Mouse (Mus musculus) neural tube, embryonic 11.5 days (tissue): ENCODE results near the gene Gmnn. TPM values are rescaled to one million over a fixed set of nuclear protein-coding genes. Genes with fewer than 3 reads are reported as not detected.

ENCODE experiments used
- ATAC-seq: fragments of 200-750 bp; cut with Nextera tagmentation; 2 replicates; pipeline ENCODE4 v1.8.0; 2017; ENCODE audit warnings: moderate number of reproducible peaks, mild to moderate bottlenecking, moderate TSS enrichment, moderate library complexity; ENCODE audit not compliant: insufficient read depth, low FRiP score, low TSS enrichment
- DNase-seq: peaks from one replicate; pipeline ENCODE4 v3.0.0-alpha.2; 2015; ENCODE audit warnings: low spot score
- H3K27ac ChIP-seq: fragments of 300-500 bp; sonication (generic); 2 replicates; pipeline ENCODE4 v1.5.1; 2014; ENCODE audit warnings: low read depth, mild to moderate bottlenecking, low read length
- H3K27me3 ChIP-seq: fragments of 300-500 bp; sonication (generic); 2 replicates; pipeline ENCODE4 v1.6.1; 2014; ENCODE audit warnings: mild to moderate bottlenecking, low read length, mixed read lengths; ENCODE audit not compliant: control insufficient read depth, insufficient read depth
- H3K36me3 ChIP-seq: fragments of 300-500 bp; sonication (generic); 2 replicates; pipeline ENCODE4 v1.6.1; 2014; ENCODE audit warnings: mild to moderate bottlenecking, low read length, moderate library complexity, mixed read lengths; ENCODE audit not compliant: control insufficient read depth, insufficient read depth
- H3K4me1 ChIP-seq: fragments of 300-500 bp; sonication (generic); 2 replicates; pipeline ENCODE4 v1.6.1; 2014; ENCODE audit warnings: low read length, mixed read lengths; ENCODE audit not compliant: control insufficient read depth, insufficient read depth
- H3K4me2 ChIP-seq: fragments of 300-500 bp; sonication (generic); 2 replicates; pipeline ENCODE4 v1.6.1; 2014; ENCODE audit warnings: low read depth, mild to moderate bottlenecking, moderate library complexity
- H3K4me3 ChIP-seq: fragments of 300-500 bp; sonication (generic); 2 replicates; pipeline ENCODE4 v1.5.1; 2014; ENCODE audit warnings: low read depth, low read length
- H3K9ac ChIP-seq: fragments of 300-500 bp; sonication (generic); 2 replicates; pipeline ENCODE4 v1.6.1; 2014; ENCODE audit warnings: mild to moderate bottlenecking, low read length
- H3K9me3 ChIP-seq: fragments of 300-500 bp; sonication (generic); 2 replicates; pipeline ENCODE4 v1.6.1; 2016; ENCODE audit warnings: low read length; ENCODE audit not compliant: control insufficient read depth
- WGBS: fragments of 180-500 bp; shearing (Covaris S2); extraction: QIAGEN DNeasy Blood & Tissue Kit; methylation state at CpG from one replicate; pipeline ENCODE4 v1.1.7; 2014; 5-methylcytosine and 5-hydroxymethylcytosine counted together
- polyA plus RNA-seq: library from polyadenylated mRNA; unstranded; fragments of >200 nt; fragmentation: Nextera tagmentation; extraction: Ambion mirVana; gene quantifications from 2 replicates; pipeline ENCODE4 v1.2.1, GENCODE M21; 2014

The Gmnn gene
- polyA plus RNA-seq, result 110 and 124 TPM in 2 replicates

GRCm38 (mm10) chr13:24761403-24762227, at the start of gene Gmnn:
TSS of gene Gmnn (minus strand) at chr13:24761923.
- ATAC-seq (peak; percentile 98), DNase-seq (peak; percentile 92)

GRCm38 (mm10) chr13:24806079-24806478, 44.4 kb upstream of the Gmnn start:
- Histone ChIP-seq H3K4me3 (no peak overlapping the region), H3K9ac (no peak overlapping the region), H3K9me3 (no peaks in the 10 kb centered on the region), H3K4me1 (peaks cover 5% of the 10 kb centered on the region; the same call in 1 of the 2 replicates), H3K36me3 (peaks cover 4% of the 10 kb centered on the region; the same call in 1 of the 2 replicates), H3K27me3 (no peaks in the 10 kb centered on the region), H3K27ac (no peak overlapping the region), H3K4me2 (no peak overlapping the region)
- ATAC-seq, result no peak
- DNase-seq, result no peak

More at GRCm38 (mm10) chr13:24761403-24762227, at the start of gene Gmnn:
- H3K36me3 ChIP-seq, result peaks cover 5% of the 10 kb centered on the region
- peak within 1 kb of the TSS; percentile 89 for H3K27ac ChIP-seq
- H3K27me3 ChIP-seq, result no peaks in the 10 kb centered on the region
- peak within 1 kb of the TSS; percentile 91 for H3K9ac ChIP-seq
- H3K9me3 ChIP-seq, result no peaks in the 10 kb centered on the region
- under 1% methylated on average over 79 of the region's 79 CpGs for WGBS
- H3K4me3 ChIP-seq, result peak within 1 kb of the TSS; percentile 95
- peaks cover 3% of the 10 kb centered on the region; the same call in 1 of the 2 replicates for H3K4me1 ChIP-seq
- H3K4me2 ChIP-seq, result peak within 1 kb of the TSS; percentile 63

GRCm38 (mm10) chr13:24803196-24803595, 41.5 kb upstream of the Gmnn start:
- ATAC-seq (no peak), DNase-seq (no peak)
- H3K4me3 ChIP-seq, result peak overlapping the region; percentile 97
- no peaks in the 10 kb centered on the region for H3K27me3 ChIP-seq
- no peaks in the 10 kb centered on the region for H3K36me3 ChIP-seq
- H3K9ac ChIP-seq, result no peak overlapping the region
- 46% methylated on average over 2 of the region's 2 CpGs for WGBS
- no peak overlapping the region for H3K27ac ChIP-seq
- H3K9me3 ChIP-seq, result no peaks in the 10 kb centered on the region
- H3K4me1 ChIP-seq, result peaks cover 5% of the 10 kb centered on the region; the same call in 1 of the 2 replicates
- peak overlapping the region; percentile 71 for H3K4me2 ChIP-seq

GRCm38 (mm10) chr13:24802131-24802691, 40.5 kb upstream of the Gmnn start:
- H3K4me3 ChIP-seq, result peak overlapping the region; percentile 97
- peak overlapping the region; percentile 98 for H3K27ac ChIP-seq
- peak overlapping the region; percentile 95 for H3K9ac ChIP-seq
- DNase-seq, result peak; percentile 53
- WGBS, result under 1% methylated on average over 26 of the region's 26 CpGs
- no peak for ATAC-seq
- H3K36me3 ChIP-seq, result no peaks in the 10 kb centered on the region
- peak overlapping the region; percentile 71 for H3K4me2 ChIP-seq
- no peaks in the 10 kb centered on the region for H3K9me3 ChIP-seq
- no peaks in the 10 kb centered on the region for H3K27me3 ChIP-seq
- H3K4me1 ChIP-seq, result peaks cover 5% of the 10 kb centered on the region; the same call in 1 of the 2 replicates

GRCm38 (mm10) chr13:24801308-24801921, 39.7 kb upstream of the Gmnn start, which contains the start of gene BC005537:
TSS of gene BC005537 (plus strand) at chr13:24801657.
- Histone ChIP-seq H3K27ac (peak within 1 kb of the TSS; percentile 98), H3K4me1 (peaks cover 5% of the 10 kb centered on the region; the same call in 1 of the 2 replicates), H3K9ac (peak within 1 kb of the TSS; percentile 95), H3K27me3 (no peaks in the 10 kb centered on the region), H3K9me3 (no peaks in the 10 kb centered on the region), H3K4me2 (peak within 1 kb of the TSS; percentile 71), H3K4me3 (peak within 1 kb of the TSS; percentile 97), H3K36me3 (no peaks in the 10 kb centered on the region)
- peak; percentile 75 for DNase-seq
- WGBS, result under 1% methylated on average over 63 of the region's 74 CpGs
- peak; percentile 64 for ATAC-seq

- H3K9me3 ChIP-seq, result no peaks in the 10 kb centered on the region
- DNase-seq, result peak; percentile 96
- peak overlapping the region; percentile 71 for H3K4me2 ChIP-seq
- H3K9ac ChIP-seq, result peak overlapping the region; percentile 95
- peak; percentile 97 for ATAC-seq
- H3K36me3 ChIP-seq, result no peaks in the 10 kb centered on the region
- peak overlapping the region; percentile 98 for H3K27ac ChIP-seq
- H3K4me3 ChIP-seq, result peak overlapping the region; percentile 97
- WGBS, result under 1% methylated on average over 42 of the region's 42 CpGs
- peaks cover 5% of the 10 kb centered on the region; the same call in 1 of the 2 replicates for H3K4me1 ChIP-seq
- H3K27me3 ChIP-seq, result no peaks in the 10 kb centered on the region
Observed at GRCm38 (mm10) chr13:24800674-24801307, 39.1 kb upstream of the Gmnn start.

GRCm38 (mm10) chr13:24799925-24800673, 38.4 kb upstream of the Gmnn start:
- Histone ChIP-seq H3K4me2 (peak overlapping the region; percentile 63), H3K27me3 (no peaks in the 10 kb centered on the region), H3K4me1 (peaks cover 5% of the 10 kb centered on the region; the same call in 1 of the 2 replicates), H3K36me3 (no peaks in the 10 kb centered on the region), H3K9me3 (no peaks in the 10 kb centered on the region), H3K9ac (peak overlapping the region; percentile 32), H3K27ac (no peak overlapping the region), H3K4me3 (peak overlapping the region; percentile 36)
- no peak; the same call in 1 of the 2 replicates for ATAC-seq
- WGBS, result 1% methylated on average over 31 of the region's 31 CpGs
- DNase-seq, result peak; percentile 53
